Mouse (Mus musculus) gastrocnemius, adult 2 months (tissue): Measurements from ENCODE around the gene Asb9. TPM values are rescaled to one million over a fixed set of nuclear protein-coding genes. Genes with fewer than 3 reads are reported as not detected.

ENCODE experiments used
- DNase-seq: peaks from one replicate; pipeline ENCODE4 v3.0.0; 2022
- H3K27ac ChIP-seq: fragments of 200-600 bp; 2 replicates; pipeline ENCODE4 v1.8.1; 2022; ENCODE audit warnings: mild to moderate bottlenecking
- H3K4me3 ChIP-seq: fragments of 200-600 bp; 2 replicates; pipeline ENCODE4 v1.8.1; 2022; ENCODE audit warnings: mild to moderate bottlenecking, moderate library complexity
- CTCF ChIP-seq: fragments of 200-600 bp; IDR thresholded peaks from 2 replicates; pipeline ENCODE4 v1.8.1; 2022; ENCODE audit warnings: antibody characterized with exemption, mild to moderate bottlenecking, moderate library complexity
- intact Hi-C: fragments of 180-260 bp; cut with DNase I; formaldehyde crosslinking; loops from one replicate; pipeline ENCODE4 v1.15.1; 2025
- long read RNA-seq, 2 experiments: library from polyadenylated mRNA; stranded (forward); transcript quantifications; one replicate each; pipeline ENCODE4 v2.0.0; 2021
- total RNA-seq, 2 experiments: library from RNA; stranded (reverse); gene quantifications; 2 replicates each; pipeline ENCODE4 v1.2.3; 2021

The Asb9 gene
- not detected for total RNA-seq
- long read RNA-seq, experiment 1 = 0 reads
- long read RNA-seq, experiment 2 = 0 reads

DNA sequence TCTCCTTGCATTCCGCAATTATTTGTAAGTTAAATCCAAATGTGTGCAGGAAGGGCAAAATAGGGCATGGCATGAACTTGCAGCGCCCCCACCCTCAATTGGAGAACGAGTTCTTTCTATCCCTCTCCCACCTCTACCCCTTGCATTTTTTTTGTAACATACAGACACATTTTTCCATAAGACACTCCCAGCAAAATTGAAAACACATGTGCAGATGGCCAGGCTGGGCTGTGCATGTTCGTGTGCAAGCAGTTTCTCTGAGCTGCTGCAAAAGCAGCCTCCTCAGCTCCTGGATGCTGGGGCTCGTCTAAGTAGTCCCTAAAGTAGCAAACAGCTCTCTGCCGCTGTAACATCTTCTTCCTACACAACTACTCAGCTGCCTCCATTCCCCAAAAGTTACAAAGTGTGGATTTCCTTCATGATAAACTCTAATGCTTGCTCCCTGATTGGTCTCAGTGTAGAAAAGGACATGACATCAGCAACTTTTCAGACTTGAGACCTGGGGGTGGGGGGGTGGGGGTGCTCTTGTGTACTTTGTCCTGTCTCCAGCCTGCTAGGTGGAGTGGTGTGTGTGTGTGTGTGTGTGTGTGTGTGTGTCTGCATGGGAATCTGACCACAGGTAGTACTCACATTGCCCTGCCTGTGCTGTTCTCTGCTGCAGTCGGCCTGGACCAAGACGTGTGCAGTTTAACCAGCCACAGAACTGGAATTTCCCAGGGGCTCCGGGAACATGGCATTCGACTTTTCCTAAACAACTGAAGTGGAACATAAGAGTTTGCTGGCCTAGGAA is at the start of gene Asb9:
TSS of gene Asb9 (plus strand) at position 619 of the 790 bp plus-strand sequence.
- Histone ChIP-seq H3K4me3 (no peak within 1 kb of the TSS), H3K27ac (no peak within 1 kb of the TSS)
- no peak for TF ChIP-seq CTCF
- intact Hi-C loops = no loop called here
- no peak for DNase-seq

DNA sequence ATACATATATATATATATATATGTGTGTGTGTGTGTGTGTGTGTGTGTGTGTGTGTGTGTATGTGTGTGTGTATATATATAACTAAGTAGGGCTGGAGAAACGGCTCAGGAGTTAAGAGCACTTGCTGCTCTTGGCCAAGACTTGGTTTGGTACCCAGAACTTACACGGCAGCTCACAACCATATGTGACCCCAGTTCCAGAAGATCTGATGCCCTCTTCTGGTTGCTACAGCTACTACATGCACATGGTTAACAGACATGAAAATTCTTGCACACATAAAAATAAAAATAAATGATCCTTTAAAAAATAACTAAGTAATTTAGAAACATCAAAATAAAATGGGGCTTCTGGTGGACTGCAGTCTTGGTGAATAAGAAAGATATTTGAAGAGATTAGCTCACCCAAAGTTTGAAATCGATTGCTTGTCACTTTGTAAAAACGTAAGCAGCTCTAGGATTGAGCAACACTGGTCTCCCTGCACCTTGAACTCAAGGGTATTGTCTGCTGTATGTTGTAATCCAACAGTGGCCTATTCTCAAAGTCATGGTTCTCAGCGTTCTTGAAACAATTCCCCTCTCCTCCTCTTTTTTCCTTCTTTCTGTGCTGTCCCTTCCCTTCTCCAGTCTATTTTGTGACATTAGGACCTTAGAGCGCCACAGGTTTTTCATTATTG is 46.8 kb upstream of the Asb9 start:
- intact Hi-C loops = no loop called here

DNA sequence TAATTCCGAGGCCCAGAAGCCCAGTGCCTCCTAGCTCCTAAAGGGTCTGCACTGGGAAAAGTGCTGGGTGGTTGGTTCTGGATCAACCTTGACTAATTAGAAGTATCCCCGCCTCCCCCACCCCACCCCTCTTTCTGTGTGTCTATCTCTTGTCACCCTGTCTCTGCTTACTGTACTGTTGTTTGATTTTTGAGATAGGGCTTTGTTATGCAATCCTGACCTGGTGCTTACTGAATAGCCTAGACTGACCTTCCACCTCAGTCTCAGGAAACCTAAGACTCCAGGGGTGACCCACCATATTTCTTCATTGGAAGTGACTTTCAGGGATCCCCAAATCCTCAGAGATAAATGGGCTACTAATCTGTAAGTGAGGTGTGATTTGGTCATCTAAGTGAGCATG is 3.9 kb upstream of the Asb9 start:
- no peak for DNase-seq
- intact Hi-C loops = no loop called here
- H3K27ac ChIP-seq = no peak overlapping the region
- no peak for TF ChIP-seq CTCF
- no peak overlapping the region for H3K4me3 ChIP-seq

More for the DNA sequence above, 46.8 kb upstream of the Asb9 start:
- no peak overlapping the region for H3K4me3 ChIP-seq
- DNase-seq = no peak
- peak; percentile 37; the same call in 1 of the 2 replicates for TF ChIP-seq CTCF
- no peak overlapping the region for H3K27ac ChIP-seq

DNA sequence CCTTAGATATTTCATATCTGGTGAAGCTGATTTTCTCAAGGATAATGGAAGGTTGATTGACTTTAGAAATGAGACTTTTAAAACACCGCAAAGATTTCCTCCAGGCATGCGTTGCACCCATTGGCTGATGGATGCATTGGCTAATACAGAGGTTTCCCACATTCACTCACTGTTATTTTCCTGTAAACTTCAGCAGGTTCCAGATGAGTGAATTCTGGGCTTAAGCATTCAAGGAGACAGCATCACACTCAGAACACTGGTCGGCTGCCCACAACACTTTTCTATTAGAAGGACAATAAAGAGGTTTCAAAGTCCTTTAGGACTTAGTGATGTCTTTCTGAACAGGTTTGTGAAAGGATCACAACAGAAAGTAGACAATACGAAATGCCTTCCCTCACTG is 941 bp downstream of the Asb9 start:
- H3K4me3 ChIP-seq = no peak overlapping the region
- DNase-seq = no peak
- TF ChIP-seq CTCF = no peak
- intact Hi-C loops = no loop called here
- H3K27ac ChIP-seq = no peak overlapping the region

DNA sequence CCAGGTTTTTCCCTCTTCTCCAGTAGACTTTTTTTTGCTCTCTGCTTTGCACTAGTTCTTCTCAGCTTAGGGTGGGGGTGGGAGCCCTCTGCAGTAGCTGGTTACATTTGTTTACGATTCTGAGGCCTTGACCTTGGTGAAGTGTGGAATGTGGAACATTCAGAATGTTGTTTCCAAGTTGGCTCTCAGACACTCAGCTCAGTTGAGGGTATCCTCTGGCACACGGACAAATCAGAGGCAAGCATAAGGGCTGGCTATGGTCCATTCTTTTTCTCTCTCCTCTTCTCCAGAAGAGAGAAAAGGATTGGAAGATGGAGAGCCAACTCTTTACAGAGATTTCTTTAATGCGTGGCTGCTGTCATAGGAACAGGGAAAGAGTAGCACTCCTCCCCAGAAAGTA is 2.6 kb downstream of the Asb9 start:
- no peak overlapping the region for H3K27ac ChIP-seq
- intact Hi-C loops = no loop called here

DNA sequence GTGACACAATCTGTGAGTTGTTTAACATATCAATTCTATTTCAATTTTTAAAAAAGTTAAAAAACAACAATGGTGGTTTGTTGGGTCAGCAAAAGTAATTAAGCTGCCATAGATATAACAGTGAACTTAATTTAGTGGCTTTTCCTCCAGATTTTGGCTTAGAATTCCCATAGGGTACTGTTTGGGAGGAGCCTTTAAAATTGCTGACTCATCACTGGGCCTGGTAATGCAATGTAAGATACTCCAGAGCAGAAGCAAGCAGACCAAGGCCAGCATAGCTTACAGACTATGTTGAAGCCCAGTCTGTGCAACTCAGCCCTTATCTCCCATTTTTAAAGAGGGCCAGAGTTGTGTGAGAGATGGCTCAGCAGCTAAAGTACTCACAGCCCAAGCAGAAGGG is 16.0 kb downstream of the Asb9 start:
- intact Hi-C loops = no loop called here
- no peak overlapping the region for H3K4me3 ChIP-seq
- DNase-seq = no peak
- no peak overlapping the region for H3K27ac ChIP-seq
- TF ChIP-seq CTCF = no peak

More for the DNA sequence above, 2.6 kb downstream of the Asb9 start:
- no peak for TF ChIP-seq CTCF
- DNase-seq = no peak
- H3K4me3 ChIP-seq = no peak overlapping the region

DNA sequence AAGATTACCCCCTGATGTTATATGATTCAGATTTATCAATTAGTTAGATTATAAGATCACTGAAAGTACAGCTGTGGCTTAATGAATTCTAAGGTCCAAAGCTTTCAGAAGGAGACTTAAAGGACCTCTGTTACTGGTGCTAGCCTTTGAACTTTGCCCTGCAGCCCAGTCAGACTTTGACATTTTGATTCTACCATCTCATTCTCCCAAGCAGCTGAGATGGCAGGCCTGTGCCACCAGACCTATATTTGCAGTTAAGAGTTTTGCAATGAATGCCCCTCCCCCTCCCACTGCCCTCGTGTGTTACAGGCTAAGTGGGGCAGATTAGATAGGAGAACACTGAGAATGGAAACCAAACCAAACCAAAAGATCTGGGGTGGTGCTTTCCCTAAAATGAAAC is 20.4 kb downstream of the Asb9 start:
- intact Hi-C loops = no loop called here

DNA sequence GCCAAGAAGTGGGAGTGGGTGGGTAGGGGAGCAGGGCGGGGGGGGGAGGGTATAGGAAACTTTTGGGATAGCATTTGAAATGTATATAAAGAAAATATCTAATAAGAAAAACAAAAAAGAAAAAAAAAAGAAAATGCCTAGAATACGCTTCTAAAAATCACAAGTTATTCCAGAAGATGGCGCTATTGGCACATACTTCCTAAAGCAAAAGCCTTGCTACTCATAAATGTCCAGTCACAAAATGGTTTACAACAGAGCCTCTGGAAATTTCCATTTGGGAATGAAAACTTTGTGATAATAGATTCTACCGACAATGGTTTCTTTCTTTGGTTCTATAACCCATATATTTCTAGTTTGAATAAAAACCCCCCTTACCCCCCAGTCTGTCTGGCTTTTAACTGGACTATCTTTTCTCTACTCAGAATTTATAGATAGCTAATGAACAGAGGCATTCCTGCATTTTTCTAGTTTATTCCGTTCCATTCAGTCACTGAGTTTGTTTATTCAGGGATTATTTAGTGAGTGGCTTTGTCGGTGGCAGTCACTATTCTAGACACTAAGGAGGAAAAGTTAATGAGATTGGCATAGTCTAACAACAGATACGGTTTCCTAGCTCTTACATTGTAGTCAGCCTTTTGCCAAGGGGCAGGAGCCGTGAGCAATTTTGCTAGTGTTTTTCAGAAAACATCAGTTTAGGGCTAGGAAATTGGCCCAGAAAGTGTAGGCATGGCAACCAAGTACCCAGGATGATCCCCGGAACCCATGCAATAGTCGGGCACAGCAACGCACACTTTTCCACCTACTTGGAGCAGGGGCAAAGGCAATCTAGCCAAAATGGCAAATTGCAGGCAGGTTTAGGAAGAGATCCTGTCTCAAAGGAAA is 35.5 kb downstream of the Asb9 start:
- peak; percentile 67 for TF ChIP-seq CTCF
- Histone ChIP-seq H3K4me3 (peak overlapping the region; percentile 21), H3K27ac (peak overlapping the region; percentile 12; the same call in 1 of the 2 replicates)
- no peak for DNase-seq
- intact Hi-C loops = no loop called here

More for the DNA sequence above, 20.4 kb downstream of the Asb9 start:
- no peak for TF ChIP-seq CTCF
- no peak for DNase-seq
- Histone ChIP-seq H3K27ac (no peak overlapping the region), H3K4me3 (no peak overlapping the region)

DNA sequence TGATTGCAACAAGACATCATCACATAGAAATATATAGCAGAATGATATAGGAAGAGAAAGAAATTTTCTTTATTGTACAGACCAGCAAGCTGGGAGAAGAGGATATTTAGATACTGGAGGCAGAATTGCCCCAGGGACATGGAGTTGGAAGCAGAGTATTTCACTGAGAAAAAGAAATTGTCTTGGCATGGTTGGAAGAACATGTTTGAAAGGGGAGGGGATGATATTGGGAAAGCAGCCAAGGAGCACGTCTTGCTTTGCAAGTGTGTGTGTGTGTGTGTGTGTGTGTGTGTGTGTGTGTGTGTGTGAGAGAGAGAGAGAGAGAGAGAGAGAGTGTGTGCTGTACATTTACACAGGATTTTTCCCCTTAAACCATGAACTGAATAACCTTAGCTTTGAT is 64.1 kb downstream of the Asb9 start:
- H3K27ac ChIP-seq = no peak overlapping the region
- no peak for TF ChIP-seq CTCF
- intact Hi-C loops = no loop called here
- DNase-seq = no peak
- no peak overlapping the region for H3K4me3 ChIP-seq

DNA sequence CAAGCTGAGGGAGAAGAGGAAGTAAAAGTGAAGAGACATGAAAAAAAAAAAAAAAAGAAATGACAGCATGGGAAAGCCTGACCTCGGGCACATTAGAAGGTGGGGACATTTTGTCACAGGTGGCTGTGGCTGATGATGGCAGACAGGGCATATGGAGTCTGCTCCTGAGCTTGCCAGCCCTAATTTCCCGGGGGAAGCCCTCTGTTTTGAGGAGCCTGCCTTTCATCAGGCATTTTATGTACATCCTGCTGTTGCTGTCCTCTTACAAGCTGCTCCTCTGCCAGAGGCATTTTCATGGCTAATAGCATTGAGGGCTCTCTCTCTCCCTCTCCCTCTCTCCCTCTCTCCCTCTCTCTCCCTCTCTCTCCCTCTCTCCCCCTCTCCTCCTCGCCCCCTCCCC is 70.8 kb downstream of the Asb9 start:
- no peak for DNase-seq
- intact Hi-C loops = no loop called here
- H3K27ac ChIP-seq = no peak overlapping the region
- TF ChIP-seq CTCF = no peak
- no peak overlapping the region for H3K4me3 ChIP-seq

Other genes with a start within 250 kb of the Asb9 start
- under 1 TPM; 0.08 to 0.28 TPM for gene Bmx, start 248.1 kb upstream of the Asb9 start, total RNA-seq
- 1 to 10 TPM; 4.6 to 7.0 TPM for gene Pir, start 237.0 kb upstream of the Asb9 start, total RNA-seq
- 1 to 10 TPM; 2.6 to 2.7 TPM for gene Vegfd, start 132.9 kb upstream of the Asb9 start, total RNA-seq
- gene Piga, start 86.5 kb upstream of the Asb9 start, total RNA-seq = 1 to 10 TPM; 1.6 to 2.1 TPM
- 100 to 1,000 TPM; 141 to 190 TPM for gene Asb11, start 69.3 kb upstream of the Asb9 start, total RNA-seq